Mouse (Mus musculus) stomach, postnatal 0 days (tissue): ENCODE measurements around the gene Ccdc33. TPM values are rescaled to one million over a fixed set of nuclear protein-coding genes. Genes with fewer than 3 reads are reported as not detected.

Source experiments
- ATAC-seq: fragments of 200-750 bp; cut with Nextera tagmentation; 2 replicates; pipeline ENCODE4 v1.8.0; 2017; ENCODE audit not compliant: low FRiP score, low TSS enrichment
- DNase-seq: peaks from one replicate; pipeline ENCODE4 v3.0.0-alpha.2; 2016; ENCODE audit warnings: low spot score
- H3K27ac ChIP-seq: fragments of 300-500 bp; sonication (generic); replicated peaks from 2 replicates; pipeline ENCODE4 v1.5.1; 2014; ENCODE audit warnings: mild to moderate bottlenecking, control low read depth
- H3K27me3 ChIP-seq: fragments of 300-500 bp; sonication (generic); 2 replicates; pipeline ENCODE4 v1.6.1; 2014; ENCODE audit warnings: low read length; ENCODE audit not compliant: control insufficient read depth, insufficient read depth
- H3K36me3 ChIP-seq: fragments of 300-500 bp; sonication (generic); 2 replicates; pipeline ENCODE4 v1.6.1; 2014; ENCODE audit warnings: low read length, mixed read lengths; ENCODE audit not compliant: control insufficient read depth, insufficient read depth
- H3K4me1 ChIP-seq: fragments of 300-500 bp; sonication (generic); replicated peaks from 2 replicates; pipeline ENCODE4 v1.6.1; 2014; ENCODE audit warnings: antibody characterized with exemption; ENCODE audit not compliant: control insufficient read depth, insufficient read depth
- H3K4me2 ChIP-seq: fragments of 300-500 bp; sonication (generic); replicated peaks from 2 replicates; pipeline ENCODE4 v1.6.1; 2014; ENCODE audit warnings: low read depth, mild to moderate bottlenecking, control low read depth, moderate library complexity
- H3K4me3 ChIP-seq: fragments of 300-500 bp; sonication (generic); 2 replicates; pipeline ENCODE4 v1.5.1; 2014; ENCODE audit warnings: low read depth, low read length, control low read depth
- H3K9ac ChIP-seq: fragments of 300-500 bp; sonication (generic); 2 replicates; pipeline ENCODE4 v1.6.1; 2014; ENCODE audit warnings: mild to moderate bottlenecking, low read length, control low read depth, mixed read lengths
- H3K9me3 ChIP-seq: fragments of 300-500 bp; sonication (generic); 2 replicates; pipeline ENCODE4 v1.6.1; 2016; ENCODE audit warnings: low read length; ENCODE audit not compliant: control insufficient read depth
- CTCF ChIP-seq: IDR thresholded peaks from 2 replicates; pipeline ENCODE4 v1.5.1; 2016; ENCODE audit warnings: antibody characterized with exemption, low read depth, mild to moderate bottlenecking, moderate library complexity
- EP300 ChIP-seq: optimal IDR thresholded peaks from 2 replicates; pipeline ENCODE3; 2016; ENCODE audit warnings: antibody characterized with exemption
- WGBS: fragments of 180-500 bp; shearing (Covaris S2); extraction: QIAGEN DNeasy Blood & Tissue Kit; methylation state at CpG from one replicate; pipeline ENCODE4 v1.1.7; 2014; 5-methylcytosine and 5-hydroxymethylcytosine counted together
- polyA plus RNA-seq: library from polyadenylated mRNA; unstranded; fragments of >200 nt; fragmentation: Nextera tagmentation; extraction: Ambion mirVana; gene quantifications from 2 replicates; pipeline ENCODE4 v1.2.1, GENCODE M21; 2015

The Ccdc33 gene
- polyA plus RNA-seq, 1 experiment from 2014 or later, result not detected

DNA sequence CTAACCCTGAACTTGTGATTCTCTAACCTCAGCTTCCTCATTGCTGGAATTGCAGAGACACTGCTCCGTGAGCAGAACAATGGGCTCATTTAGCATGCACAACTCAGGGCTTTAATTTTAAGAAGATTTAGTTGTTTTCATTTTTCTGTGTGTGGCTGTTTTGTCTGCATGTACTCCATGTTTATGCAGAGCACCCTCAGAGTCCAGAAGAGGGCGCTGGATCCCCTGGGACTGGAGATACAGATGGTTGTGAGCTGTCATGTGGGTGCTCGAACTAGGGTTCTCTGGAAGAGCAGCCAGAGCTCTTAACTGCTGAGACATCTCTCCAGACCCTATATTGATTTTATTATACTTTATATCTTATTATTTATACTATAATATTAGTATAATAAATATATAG is 109.0 kb downstream of the Ccdc33 start:
- no peak overlapping the region for H3K9ac ChIP-seq
- H3K27me3 ChIP-seq, result no peaks in the 10 kb centered on the region
- DNase-seq (no peak), ATAC-seq (no peak)
- H3K36me3 ChIP-seq, result no peaks in the 10 kb centered on the region
- H3K9me3 ChIP-seq, result no peaks in the 10 kb centered on the region
- no peak overlapping the region for H3K27ac ChIP-seq
- WGBS, result 56% methylated on average over 3 of the region's 3 CpGs
- no peak overlapping the region for H3K4me3 ChIP-seq
- H3K4me1 ChIP-seq, result no peaks in the 10 kb centered on the region
- no peak overlapping the region for H3K4me2 ChIP-seq
- TF ChIP-seq CTCF (peak; percentile 32), EP300 (no peak)

DNA sequence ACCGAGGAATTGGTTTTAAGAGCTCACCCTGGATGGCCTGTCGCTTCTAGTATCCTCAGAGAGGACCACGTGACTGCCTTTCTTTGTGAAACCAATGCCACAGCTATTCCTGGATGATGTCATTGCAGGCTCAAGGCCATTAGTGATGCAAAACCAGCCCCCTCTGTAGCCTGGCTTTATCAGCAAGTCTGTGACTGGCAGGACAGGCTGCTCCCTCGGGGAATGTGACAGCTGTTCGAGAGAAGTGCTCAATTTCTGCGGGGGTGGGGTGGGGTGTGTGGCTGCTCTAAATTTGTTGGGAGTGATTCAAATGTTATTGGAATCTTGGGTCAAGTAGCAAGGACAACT is 109.6 kb downstream of the Ccdc33 start:
- DNase-seq (no peak), ATAC-seq (peak; percentile 53; the same call in 1 of the 2 replicates)
- Histone ChIP-seq H3K9me3 (no peaks in the 10 kb centered on the region), H3K4me1 (no peaks in the 10 kb centered on the region), H3K36me3 (no peaks in the 10 kb centered on the region), H3K27ac (no peak overlapping the region), H3K4me2 (no peak overlapping the region), H3K27me3 (no peaks in the 10 kb centered on the region), H3K4me3 (no peak overlapping the region), H3K9ac (no peak overlapping the region)
- TF ChIP-seq CTCF (no peak), EP300 (no peak)
- 7% methylated on average over 6 of the region's 6 CpGs for WGBS

DNA sequence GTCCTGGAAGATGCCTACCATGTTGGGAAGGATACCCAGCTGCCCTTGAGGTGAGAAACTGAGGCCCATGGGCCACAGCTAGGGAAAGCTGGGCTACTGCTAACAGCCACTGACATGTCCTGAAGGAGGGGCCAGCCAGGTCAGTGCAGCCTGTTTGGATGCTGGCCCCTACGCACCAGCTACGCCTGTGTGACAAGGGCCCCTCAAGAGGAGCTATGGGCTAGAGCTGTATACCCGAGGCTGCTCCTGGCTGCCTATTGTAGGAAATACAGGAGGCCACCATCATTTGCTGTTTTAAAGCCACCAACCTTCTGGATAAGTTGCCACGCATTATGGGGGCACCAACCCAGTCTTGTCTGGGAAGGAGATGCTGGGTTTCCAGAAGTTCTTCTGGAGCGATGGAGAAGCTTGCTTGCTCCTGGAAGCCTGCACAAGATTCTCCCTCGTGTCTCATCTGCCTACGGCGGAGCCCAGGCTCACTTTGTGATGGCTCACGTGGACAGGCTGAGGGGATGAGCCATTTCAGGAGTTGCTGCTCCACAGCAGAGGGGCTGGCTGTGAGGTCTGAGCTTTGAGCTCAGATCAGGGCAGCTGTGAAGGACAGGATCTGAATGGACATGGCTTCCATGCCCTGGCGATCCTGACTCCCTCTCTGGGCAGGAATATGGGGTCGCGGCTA is 110.1 kb downstream of the Ccdc33 start:
- no peak for TF ChIP-seq CTCF
- TF ChIP-seq EP300, result no peak
- Histone ChIP-seq H3K36me3 (no peaks in the 10 kb centered on the region), H3K9me3 (no peaks in the 10 kb centered on the region), H3K4me3 (no peak overlapping the region), H3K4me1 (no peaks in the 10 kb centered on the region), H3K27ac (no peak overlapping the region), H3K27me3 (no peaks in the 10 kb centered on the region), H3K9ac (no peak overlapping the region), H3K4me2 (no peak overlapping the region)
- DNase-seq, result no peak
- WGBS, result 71% methylated on average over 12 of the region's 12 CpGs
- no peak for ATAC-seq

DNA sequence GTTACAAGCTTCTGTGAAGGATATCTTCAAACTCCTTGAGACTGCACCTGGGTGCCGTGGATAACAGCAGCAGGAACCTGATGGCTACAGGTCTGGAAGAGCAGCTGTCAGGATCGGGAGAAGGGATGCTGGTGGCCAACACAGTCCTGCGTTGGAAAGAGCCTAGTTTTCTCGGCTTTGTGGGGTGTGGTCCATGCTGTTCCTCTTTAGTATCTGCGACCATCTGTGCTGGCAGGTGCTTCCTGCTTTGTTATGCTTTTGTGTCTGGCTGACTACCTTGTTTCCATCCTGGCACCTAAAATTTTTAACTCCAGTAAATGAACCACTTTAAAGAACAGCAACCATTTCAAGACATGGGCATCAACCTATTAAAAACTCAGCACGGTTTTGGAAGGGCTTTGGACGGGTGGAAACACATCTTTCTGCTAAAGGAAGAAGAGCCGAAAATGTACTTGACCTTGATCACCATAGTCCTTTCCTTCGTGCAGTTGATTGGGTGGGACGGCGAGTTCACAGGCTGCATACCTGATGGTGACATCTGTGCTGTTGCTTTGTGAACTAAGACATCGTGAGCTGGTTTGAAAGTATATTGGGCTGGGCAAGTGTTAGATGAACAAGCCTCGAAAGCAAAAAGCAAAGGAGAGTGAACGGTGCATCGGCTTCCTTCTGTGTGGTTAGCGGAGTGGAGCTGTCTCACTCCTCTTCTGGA is 112.7 kb downstream of the Ccdc33 start, which contains the start of gene Cyp11a1:
TSS of gene Cyp11a1 (plus strand) at position 659 of the 709 bp plus-strand sequence.
- Histone ChIP-seq H3K27me3 (no peaks in the 10 kb centered on the region), H3K9me3 (no peaks in the 10 kb centered on the region), H3K4me2 (no peak within 1 kb of the TSS), H3K4me1 (no peaks in the 10 kb centered on the region), H3K9ac (no peak within 1 kb of the TSS), H3K4me3 (no peak within 1 kb of the TSS), H3K27ac (no peak within 1 kb of the TSS), H3K36me3 (no peaks in the 10 kb centered on the region)
- ATAC-seq (no peak), DNase-seq (no peak)
- WGBS, result 82% methylated on average over 16 of the region's 16 CpGs
- TF ChIP-seq CTCF, result no peak
- no peak for TF ChIP-seq EP300

DNA sequence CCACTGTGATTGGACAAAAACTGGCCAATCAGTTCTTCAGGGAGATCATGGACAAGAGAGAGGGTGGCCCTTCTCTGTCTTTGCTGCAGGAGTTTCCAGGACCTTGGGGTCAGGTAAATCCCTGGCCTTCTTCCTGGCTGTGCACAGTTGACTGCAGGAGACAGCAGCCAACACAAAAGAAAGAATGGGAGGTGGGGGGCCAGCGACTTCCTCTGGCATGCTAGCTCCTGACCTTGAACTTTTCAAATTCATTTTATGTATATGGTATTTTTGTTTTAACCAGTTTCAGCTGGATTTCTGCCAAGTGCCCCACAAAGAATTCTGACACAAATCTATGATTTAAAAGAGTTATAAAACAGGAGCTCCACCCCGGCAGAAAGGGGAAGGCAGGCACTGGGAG is 115.4 kb downstream of the Ccdc33 start:
- no peaks in the 10 kb centered on the region for H3K36me3 ChIP-seq
- no peak overlapping the region for H3K4me2 ChIP-seq
- 13% methylated on average over 2 of the region's 2 CpGs for WGBS
- H3K27me3 ChIP-seq, result no peaks in the 10 kb centered on the region
- ATAC-seq, result no peak
- no peak for DNase-seq
- no peak overlapping the region for H3K27ac ChIP-seq
- H3K9ac ChIP-seq, result no peak overlapping the region
- no peak overlapping the region for H3K4me3 ChIP-seq
- H3K9me3 ChIP-seq, result no peaks in the 10 kb centered on the region
- no peak for TF ChIP-seq EP300
- TF ChIP-seq CTCF, result no peak
- no peaks in the 10 kb centered on the region for H3K4me1 ChIP-seq

DNA sequence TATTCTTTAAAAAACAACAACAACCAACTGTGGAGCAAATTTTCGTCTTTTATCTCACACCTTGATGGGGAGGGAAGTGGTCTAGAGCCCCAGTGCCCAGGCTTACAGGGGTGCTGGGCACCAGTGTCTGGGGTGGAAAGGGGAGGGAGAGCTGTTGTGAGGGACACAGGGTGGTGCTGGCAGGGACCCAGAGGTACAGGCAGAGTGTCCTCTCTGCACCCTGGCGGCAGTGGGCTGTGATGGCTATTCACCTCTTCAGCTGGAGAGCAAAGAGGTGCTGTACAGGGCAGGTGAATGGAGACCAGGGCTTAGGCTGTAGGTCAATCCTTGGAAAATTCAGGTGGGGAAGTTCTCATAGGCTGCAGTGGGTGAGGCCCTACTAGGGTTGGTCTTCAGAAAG is 118.9 kb downstream of the Ccdc33 start:
- ATAC-seq (no peak), DNase-seq (no peak)
- H3K36me3 ChIP-seq, result no peaks in the 10 kb centered on the region
- no peak overlapping the region for H3K9ac ChIP-seq
- no peak overlapping the region for H3K4me3 ChIP-seq
- 60% methylated on average over 2 of the region's 2 CpGs for WGBS
- H3K27ac ChIP-seq, result no peak overlapping the region
- no peaks in the 10 kb centered on the region for H3K27me3 ChIP-seq
- TF ChIP-seq CTCF, result no peak
- H3K9me3 ChIP-seq, result no peaks in the 10 kb centered on the region
- H3K4me2 ChIP-seq, result no peak overlapping the region
- no peaks in the 10 kb centered on the region for H3K4me1 ChIP-seq
